Comparison of ENCODE assay signal across 18 mouse cellular contexts in genomic region chr9:123768443-123768842, GRCm38 (mm10). TPM values are rescaled to one million over a fixed set of nuclear protein-coding genes. Genes with fewer than 3 reads are reported as not detected.
DNase-seq lines count a peak whose midpoint lies in the region; ATAC-seq lines count a peak whose summit lies in the region.
"Had no signal": no experiment of that assay in that cellular context is flagged by ENCODE, and none has a peak within 500 bp of the region (broad histone marks: within the 10 kb centered on the region; RNA-seq: fewer than 3 reads in every experiment).

No protein-coding gene starts in this region.

- no peak overlapping the region for H3K9ac ChIP-seq in forebrain, embryonic 13.5 days
- H3K9ac ChIP-seq: embryonic facial prominence, embryonic 13.5 days; hindbrain, embryonic 12.5 days; limb, embryonic 13.5 days had no signal

- H3K4me2 ChIP-seq in forebrain, embryonic 13.5 days = no peak overlapping the region
- H3K4me2 ChIP-seq: embryonic facial prominence, embryonic 13.5 days; hindbrain, embryonic 12.5 days; limb, embryonic 13.5 days had no signal

- no peaks in the 10 kb centered on the region for H3K36me3 ChIP-seq in forebrain, embryonic 13.5 days (ENCODE audit: poor library complexity, severe bottlenecking)
- H3K36me3 ChIP-seq: embryonic facial prominence, embryonic 13.5 days; hindbrain, embryonic 12.5 days; limb, embryonic 13.5 days had no signal

- no peaks in the 10 kb centered on the region for H3K9me3 ChIP-seq in forebrain, embryonic 13.5 days (replicated peaks)
- H3K9me3 ChIP-seq: embryonic facial prominence, embryonic 13.5 days; hindbrain, embryonic 12.5 days; limb, embryonic 13.5 days had no signal

- H3K27me3 ChIP-seq in forebrain, embryonic 13.5 days = no peaks in the 10 kb centered on the region
- H3K27me3 ChIP-seq: embryonic facial prominence, embryonic 13.5 days; hindbrain, embryonic 12.5 days; limb, embryonic 13.5 days had no signal

- no peak overlapping the region for H3K4me3 ChIP-seq in forebrain, embryonic 13.5 days
- H3K4me3 ChIP-seq: embryonic facial prominence, embryonic 13.5 days; heart, adult 2 months; hindbrain, embryonic 12.5 days; limb, embryonic 13.5 days had no signal

- H3K4me1 ChIP-seq in forebrain, embryonic 13.5 days = no peaks in the 10 kb centered on the region
- H3K4me1 ChIP-seq: hindbrain, embryonic 12.5 days; limb, embryonic 13.5 days had no signal

- ATAC-seq in forebrain, embryonic 13.5 days = no peak

- DNase-seq in adrenal gland, adult 2 months = peak; percentile 55
- no peak for DNase-seq in adrenal gland, adult 18-20 months (ENCODE audit: low spot score in 2 of 2)
- peak; percentile 63 for DNase-seq in thymus, postnatal 0 days (ENCODE audit: low spot score)
- no peak for DNase-seq in thymus, postnatal 36 days
- DNase-seq in induced T-regulatory cell, adult 2 months (ENCODE audit: low read depth) = peak; percentile 37
- no peak for DNase-seq in cerebellum, adult 9-10 months
- DNase-seq in retina, embryonic 14.5 days (ENCODE audit: low spot score) = no peak
- DNase-seq: cerebellum, adult 2 months; gastrocnemius, postnatal 10 days; heart, adult 2 months; kidney, postnatal 4 days; lung, adult 18-20 months had no signal

- 86% methylated on average over 1 of the region's 1 CpGs for WGBS in forebrain, embryonic 13.5 days

- no peak overlapping the region for H3K27ac ChIP-seq in forebrain, embryonic 13.5 days
- H3K27ac ChIP-seq: embryonic facial prominence, embryonic 13.5 days; heart, adult 2 months; hindbrain, embryonic 12.5 days; limb, embryonic 13.5 days had no signal

RNA-seq across cellular contexts. Expression of gene Cxcr6, which starts 37.8 kb away (rescaled TPM):
- total RNA-seq in adrenal gland, adult 2 months (2021) = under 1 TPM in 1 of 2 experiments, not detected in 1; 0.21 TPM
- 0.20 TPM in 1 of 2 replicates, not detected in the other for polyA plus RNA-seq in adrenal gland, adult 2 months (2012; rRNA removed)
- under 1 TPM; 0.20 to 0.70 TPM for total RNA-seq in adrenal gland, adult 18-20 months (2021)
- polyA plus RNA-seq in thymus, postnatal 0 days (2015; fragmentation: Nextera tagmentation; extraction: Ambion mirVana) = 17.4 and 17.8 TPM in 2 replicates
- 0.08 and 0.18 TPM in 2 replicates for polyA plus RNA-seq in forebrain, embryonic 13.5 days (2015; fragmentation: Nextera tagmentation; extraction: Ambion mirVana)
- total RNA-seq: gastrocnemius, postnatal 10 days; layer of hippocampus, postnatal 10 days had no signal
- polyA plus RNA-seq: cortical plate, adult 2 months had no signal

RNA-seq across cellular contexts. Expression of gene Lztfl1, which starts 50.9 kb away (rescaled TPM):
- 10 to 100 TPM; 44.7 to 55.5 TPM for total RNA-seq in adrenal gland, adult 2 months (2021)
- 0.74 and 1.1 TPM in 2 replicates for polyA plus RNA-seq in adrenal gland, adult 2 months (2012; rRNA removed)
- total RNA-seq in adrenal gland, adult 18-20 months (2021) = 10 to 100 TPM; 41.3 to 43.6 TPM
- 143 and 152 TPM in 2 replicates for polyA plus RNA-seq in thymus, postnatal 0 days (2015; fragmentation: Nextera tagmentation; extraction: Ambion mirVana)
- 50.8 and 52.7 TPM in 2 replicates for polyA plus RNA-seq in forebrain, embryonic 13.5 days (2015; fragmentation: Nextera tagmentation; extraction: Ambion mirVana)

Comparison
In these comparisons a context has a peak if more than half of its experiments do, and no peak if none do; other contexts are left out.
1. DNase-seq: peak in adrenal gland, adult 2 months (single experiment), thymus, postnatal 0 days (single experiment) and induced T-regulatory cell, adult 2 months (single experiment); none in adrenal gland, adult 18-20 months (0 of 2), thymus, postnatal 36 days (0 of 2), cerebellum, adult 9-10 months (single experiment) and retina, embryonic 14.5 days (single experiment).
2. RNA of gene Cxcr6, which starts 37.8 kb away (polyA plus RNA-seq): 17.4 to 17.8 TPM in thymus, postnatal 0 days; 0.20 TPM in adrenal gland, adult 2 months and 0.08 to 0.18 TPM in forebrain, embryonic 13.5 days; every median in the first group is over 10 times any median in the second.
3. RNA of gene Lztfl1, which starts 50.9 kb away (polyA plus RNA-seq): 143 to 152 TPM in thymus, postnatal 0 days and 50.8 to 52.7 TPM in forebrain, embryonic 13.5 days; 0.74 to 1.1 TPM in adrenal gland, adult 2 months; every median in the first group is over 10 times any median in the second.